Mouse (Mus musculus) yolk sac, embryonic 10.5 days (tissue): ENCODE data around the gene Spint2.

Experiments
- DNase-seq: peaks from one replicate; pipeline ENCODE4 v3.0.0-alpha.2; 2017; ENCODE audit warnings: low spot score

The Spint2 gene

GRCm38 (mm10) chr7:29303738-29304462 lies 22.2 kb upstream of the Spint2 start, which contains the start of gene Dpf1:
Gene Dpf1 (plus strand): TSS chr7:29303951.
- peak; percentile 74 for DNase-seq

GRCm38 (mm10) chr7:29302641-29303040 lies 20.9 kb upstream of the Spint2 start:
- DNase-seq: no peak

GRCm38 (mm10) chr7:29301127-29301566 lies 19.4 kb upstream of the Spint2 start:
- peak; percentile 71 for DNase-seq

- DNase-seq: no peak
Measured at GRCm38 (mm10) chr7:29296998-29297397, 15.3 kb upstream of the Spint2 start.

GRCm38 (mm10) chr7:29295861-29296647 lies 14.3 kb upstream of the Spint2 start:
- DNase-seq: no peak

GRCm38 (mm10) chr7:29294111-29294761 lies 12.5 kb upstream of the Spint2 start:
- no peak for DNase-seq

GRCm38 (mm10) chr7:29293131-29294065 lies 11.7 kb upstream of the Spint2 start:
- no peak for DNase-seq

GRCm38 (mm10) chr7:29292458-29293098 lies 10.9 kb upstream of the Spint2 start:
- peak; percentile 38 for DNase-seq

GRCm38 (mm10) chr7:29291616-29292457 lies 10.1 kb upstream of the Spint2 start:
- DNase-seq: peak; percentile 62

GRCm38 (mm10) chr7:29290691-29291485 lies 9.2 kb upstream of the Spint2 start:
- peak; percentile 60 for DNase-seq

GRCm38 (mm10) chr7:29289856-29290255 lies 8.1 kb upstream of the Spint2 start:
- no peak for DNase-seq

GRCm38 (mm10) chr7:29288942-29289638 lies 7.4 kb upstream of the Spint2 start, which contains the start of gene Ppp1r14a:
Gene Ppp1r14a (plus strand): TSS chr7:29289308.
- DNase-seq: peak; percentile 81

- DNase-seq: peak; percentile 81
Measured at GRCm38 (mm10) chr7:29288079-29288478, 6.4 kb upstream of the Spint2 start.

GRCm38 (mm10) chr7:29287481-29287880 lies 5.8 kb upstream of the Spint2 start:
- no peak for DNase-seq

GRCm38 (mm10) chr7:29284523-29284922 lies 2.8 kb upstream of the Spint2 start:
- no peak for DNase-seq

GRCm38 (mm10) chr7:29283876-29284275 lies 2.2 kb upstream of the Spint2 start:
- DNase-seq: no peak

GRCm38 (mm10) chr7:29282074-29282554 lies 402 bp upstream of the Spint2 start:
- no peak for DNase-seq

GRCm38 (mm10) chr7:29280801-29281200 lies 911 bp downstream of the Spint2 start:
- no peak for DNase-seq
